Mouse (Mus musculus): ENCODE measurements around the gene Cinp.

- no peak for TF ChIP-seq POLR2A (IDR thresholded peaks at IDR 0.05; ENCODE audit: extremely low read depth, insufficient read depth, low read length)
- TF ChIP-seq CTCF (IDR thresholded peaks at IDR 0.05; ENCODE audit: extremely low read depth, insufficient read depth, low read length), result no peak
Observed at GRCm38 (mm10) chr12:110915761-110916160, 26.8 kb upstream of the Cinp start.
